Mouse (Mus musculus): ENCODE data around the gene Gm3402. TPM values are rescaled to one million over a fixed set of nuclear protein-coding genes. Genes with fewer than 3 reads are reported as not detected.
"Not testable (repeated sequence)": the region's sequence is repeated elsewhere in the genome, so short reads cannot be mapped to it uniquely, and the experiment has no call there.

The Gm3402 gene
- polyA plus RNA-seq, 1 experiment: not detected

DNA sequence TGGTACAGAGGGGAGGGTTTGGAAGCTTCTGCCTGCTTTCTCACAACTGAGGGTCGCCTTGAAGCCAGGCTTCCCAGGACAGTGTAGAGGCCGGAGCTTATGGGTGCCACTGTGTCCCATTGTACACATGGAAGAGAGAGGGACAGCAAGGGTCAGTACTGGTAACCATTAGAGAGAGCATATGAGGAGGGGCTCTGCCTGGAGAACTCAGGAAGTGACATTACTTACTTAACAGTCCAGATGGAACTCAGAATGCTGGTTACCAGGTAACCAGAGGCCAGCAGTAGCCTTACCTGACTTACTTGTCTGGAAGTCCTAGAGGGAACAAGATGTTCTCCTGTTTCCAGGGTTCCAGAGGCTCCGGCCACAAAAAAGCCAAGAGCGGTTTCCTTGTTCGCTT lies 11.8 kb upstream of the Gm3402 start, which contains the start of gene 4930449I24Rik:
Gene 4930449I24Rik (plus strand): TSS at position 301 of the 400 bp plus-strand sequence.
- not testable (repeated sequence) for H3K27me3 ChIP-seq (ENCODE audit: control insufficient read depth, insufficient read depth, low read length); H3K36me3 ChIP-seq (ENCODE audit: control insufficient read depth, insufficient read depth, low read length); H3K4me1 ChIP-seq (ENCODE audit: control insufficient read depth, insufficient read depth, insufficient read length); H3K27ac ChIP-seq (ENCODE audit: insufficient read depth, low read length); DNase-seq (ENCODE audit: low read depth in 1 of 2, low spot score in 2 of 2); H3K4me3 ChIP-seq (ENCODE audit: extremely low read depth, insufficient read depth, insufficient read length)
- no CpG with 5 or more reads among the region's 5 CpGs for WGBS

DNA sequence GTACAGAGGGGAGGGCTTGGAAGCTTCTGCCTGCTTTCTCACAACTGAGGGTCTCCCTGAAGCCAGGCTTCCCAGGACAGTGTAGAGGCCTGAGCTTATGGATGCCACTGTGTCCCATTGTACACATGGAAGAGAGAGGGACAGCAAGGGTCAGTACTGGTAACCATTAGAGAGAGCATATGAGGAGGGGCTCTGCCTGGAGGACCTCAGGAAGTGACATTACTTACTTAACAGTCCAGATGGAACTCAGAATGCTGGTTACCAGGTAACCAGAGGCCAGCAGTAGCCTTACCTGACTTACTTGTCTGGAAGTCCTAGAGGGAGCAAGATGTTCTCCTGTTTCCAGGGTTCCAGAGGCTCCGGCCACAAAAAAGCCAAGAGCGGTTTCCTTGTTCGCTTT lies 11.6 kb downstream of the Gm3402 start, which contains the start of gene Gm3404:
Gene Gm3404 (plus strand): TSS at position 301 of the 400 bp plus-strand sequence.
- not testable (repeated sequence) for H3K27ac ChIP-seq (ENCODE audit: insufficient read depth, low read length); DNase-seq (ENCODE audit: low read depth in 1 of 2, low spot score in 2 of 2)
- WGBS: 94% methylated on average over 3 of the region's 3 CpGs

DNA sequence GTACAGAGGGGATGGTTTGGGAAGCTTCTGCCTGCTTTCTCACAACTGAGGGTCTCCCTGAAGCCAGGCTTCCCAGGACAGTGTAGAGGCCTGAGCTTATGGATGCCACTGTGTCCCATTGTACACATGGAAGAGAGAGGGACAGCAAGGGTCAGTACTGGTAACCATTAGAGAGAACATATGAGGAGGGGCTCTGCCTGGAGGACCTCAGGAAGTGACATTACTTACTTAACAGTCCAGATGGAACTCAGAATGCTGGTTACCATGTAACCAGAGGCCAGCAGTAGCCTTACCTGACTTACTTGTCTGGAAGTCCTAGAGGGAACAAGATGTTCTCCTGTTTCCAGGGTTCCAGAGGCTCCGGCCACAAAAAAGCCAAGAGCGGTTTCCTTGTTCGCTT lies 23.4 kb downstream of the Gm3402 start, which contains the start of gene Gm3409:
Gene Gm3409 (plus strand): TSS at position 301 of the 400 bp plus-strand sequence.
- H3K27me3 ChIP-seq (ENCODE audit: control insufficient read depth, insufficient read depth, low read length); H3K36me3 ChIP-seq (ENCODE audit: control insufficient read depth, insufficient read depth, low read length); H3K4me1 ChIP-seq (ENCODE audit: control insufficient read depth, insufficient read depth, insufficient read length); DNase-seq (ENCODE audit: low read depth in 1 of 2, low spot score in 2 of 2); H3K27ac ChIP-seq (ENCODE audit: insufficient read depth, low read length); H3K4me3 ChIP-seq (ENCODE audit: extremely low read depth, insufficient read depth, insufficient read length): not testable (repeated sequence)
- WGBS: 100% methylated on average over 3 of the region's 3 CpGs

More for the DNA sequence above, 11.6 kb downstream of the Gm3402 start, which contains the start of gene Gm3404:
- not testable (repeated sequence) for H3K4me3 ChIP-seq (ENCODE audit: extremely low read depth, insufficient read depth, insufficient read length); H3K36me3 ChIP-seq (ENCODE audit: control insufficient read depth, insufficient read depth, low read length); H3K4me1 ChIP-seq (ENCODE audit: control insufficient read depth, insufficient read depth, insufficient read length); H3K27me3 ChIP-seq (ENCODE audit: control insufficient read depth, insufficient read depth, low read length)

DNA sequence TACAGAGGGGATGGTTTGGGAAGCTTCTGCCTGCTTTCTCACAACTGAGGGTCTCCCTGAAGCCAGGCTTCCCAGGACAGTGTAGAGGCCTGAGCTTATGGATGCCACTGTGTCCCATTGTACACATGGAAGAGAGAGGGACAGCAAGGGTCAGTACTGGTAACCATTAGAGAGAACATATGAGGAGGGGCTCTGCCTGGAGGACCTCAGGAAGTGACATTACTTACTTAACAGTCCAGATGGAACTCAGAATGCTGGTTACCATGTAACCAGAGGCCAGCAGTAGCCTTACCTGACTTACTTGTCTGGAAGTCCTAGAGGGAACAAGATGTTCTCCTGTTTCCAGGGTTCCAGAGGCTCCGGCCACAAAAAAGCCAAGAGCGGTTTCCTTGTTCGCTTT lies 41.9 kb downstream of the Gm3402 start, which contains the start of gene Gm3415:
Gene Gm3415 (plus strand): TSS at position 301 of the 400 bp plus-strand sequence.
- not testable (repeated sequence) for H3K27ac ChIP-seq (ENCODE audit: insufficient read depth, low read length); H3K4me1 ChIP-seq (ENCODE audit: control insufficient read depth, insufficient read depth, insufficient read length); H3K27me3 ChIP-seq (ENCODE audit: control insufficient read depth, insufficient read depth, low read length); DNase-seq (ENCODE audit: low read depth in 1 of 2, low spot score in 2 of 2); H3K4me3 ChIP-seq (ENCODE audit: extremely low read depth, insufficient read depth, insufficient read length); H3K36me3 ChIP-seq (ENCODE audit: control insufficient read depth, insufficient read depth, low read length)
- WGBS: no CpG with 5 or more reads among the region's 3 CpGs

DNA sequence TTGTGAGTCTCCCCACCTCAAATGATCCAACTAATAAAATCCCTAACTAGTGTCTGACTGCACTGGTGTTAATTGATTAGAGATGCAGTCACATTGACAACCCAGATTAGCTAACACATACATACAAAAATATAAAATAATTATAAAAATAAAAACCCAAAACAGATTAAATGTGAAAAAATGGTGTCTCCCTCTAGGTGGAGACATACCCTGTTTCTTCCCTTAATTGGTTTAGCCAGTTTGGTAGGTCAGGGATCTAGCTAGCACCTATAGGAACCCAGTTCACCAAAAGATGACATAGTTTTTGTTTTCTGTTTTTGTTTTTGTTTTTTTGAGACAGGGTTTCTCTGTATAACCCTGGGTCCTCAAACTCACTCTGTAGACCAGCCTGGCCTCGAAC lies 50.3 kb downstream of the Gm3402 start:
- no peaks in the 10 kb centered on the region for H3K4me1 ChIP-seq (ENCODE audit: control insufficient read depth, insufficient read depth, insufficient read length)
- no peaks in the 10 kb centered on the region for H3K27me3 ChIP-seq (ENCODE audit: control insufficient read depth, insufficient read depth, low read length)
- no peaks in the 10 kb centered on the region for H3K36me3 ChIP-seq (ENCODE audit: control insufficient read depth, insufficient read depth, low read length)
- no peak for DNase-seq (ENCODE audit: low read depth in 1 of 2, low spot score in 2 of 2)
- 79% methylated on average over 1 of the region's 1 CpGs for WGBS
- TF ChIP-seq CTCF (IDR thresholded peaks at IDR 0.05; ENCODE audit: extremely low read depth, insufficient read depth, insufficient read length, insufficient replicate concordance) (no peak), POLR2A (IDR thresholded peaks at IDR 0.05; ENCODE audit: low read depth, low read length) (no peak)
- H3K27ac ChIP-seq (ENCODE audit: insufficient read depth, low read length): no peak overlapping the region
- no peak overlapping the region for H3K4me3 ChIP-seq (ENCODE audit: extremely low read depth, insufficient read depth, insufficient read length)

Other genes with a start within 250 kb of the Gm3402 start
- gene Wasf3, start 129.1 kb upstream of the Gm3402 start, polyA plus RNA-seq (2012; rRNA removed): 0.49 and 0.68 TPM in 2 replicates
- not detected in 2 replicates for gene Gm6408, start 32.2 kb upstream of the Gm3402 start, polyA plus RNA-seq (2012; rRNA removed)
- not detected in 2 replicates for gene Gm6370, start 22.8 kb upstream of the Gm3402 start, polyA plus RNA-seq (2012; rRNA removed)
- not detected in 2 replicates for gene 4930449I24Rik, start 11.7 kb upstream of the Gm3402 start, polyA plus RNA-seq (2012; rRNA removed)
- gene Gm3404, start 11.7 kb downstream of the Gm3402 start, polyA plus RNA-seq (2012; rRNA removed): not detected in 2 replicates
- gene Gm3409, start 23.5 kb downstream of the Gm3402 start, polyA plus RNA-seq (2012; rRNA removed): not detected in 2 replicates
- gene Gm3415, start 42.0 kb downstream of the Gm3402 start, polyA plus RNA-seq (2012; rRNA removed): not detected in 2 replicates
- gene Gpr12, start 71.1 kb downstream of the Gm3402 start, polyA plus RNA-seq (2012; rRNA removed): 0.18 and 0.27 TPM in 2 replicates

Measured in spleen, adult 2 months (tissue).